Mouse (Mus musculus): ENCODE measurements at regions not wholly inside any gene's neighbourhood (a gene's known extent, or its start where the extent isn't known, plus 50 kb on each side); places are given as distances from the start of the nearest gene placed in this dataset.

- DNase-seq (ENCODE audit: extremely low spot score in 1 of 2, low spot score in 1 of 2) = no peak
Observed at GRCm38 (mm10) chr11:20882756-20883155, 51.9 kb upstream of the Lgalsl start.

- DNase-seq (ENCODE audit: extremely low spot score in 1 of 2, low spot score in 1 of 2) = no peak
Observed at GRCm38 (mm10) chr11:20883907-20884306, 53.1 kb upstream of the Lgalsl start.

GRCm38 (mm10) chr11:20887044-20887443 lies 56.2 kb upstream of the Lgalsl start:
- no peak for DNase-seq (ENCODE audit: extremely low spot score in 1 of 2, low spot score in 1 of 2)

GRCm38 (mm10) chr11:20890479-20890878 lies 59.6 kb upstream of the Lgalsl start:
- DNase-seq (ENCODE audit: extremely low spot score in 1 of 2, low spot score in 1 of 2) = no peak

GRCm38 (mm10) chr11:20891711-20892110 lies 60.9 kb upstream of the Lgalsl start:
- DNase-seq (ENCODE audit: extremely low spot score in 1 of 2, low spot score in 1 of 2) = no peak

- DNase-seq (ENCODE audit: extremely low spot score in 1 of 2, low spot score in 1 of 2) = no peak
Observed at GRCm38 (mm10) chr11:20896277-20897123, 65.6 kb upstream of the Lgalsl start.

GRCm38 (mm10) chr11:20897468-20897867 lies 66.6 kb upstream of the Lgalsl start:
- DNase-seq (ENCODE audit: extremely low spot score in 1 of 2, low spot score in 1 of 2) = no peak

- peak in 1 of 2 experiments; percentile 32 for DNase-seq (ENCODE audit: extremely low spot score in 1 of 2, low spot score in 1 of 2)
Observed at GRCm38 (mm10) chr11:20898558-20898957, 67.7 kb upstream of the Lgalsl start.

GRCm38 (mm10) chr11:20899766-20900165 lies 68.9 kb upstream of the Lgalsl start:
- no peak for DNase-seq (ENCODE audit: extremely low spot score in 1 of 2, low spot score in 1 of 2)

GRCm38 (mm10) chr11:20902001-20902400 lies 71.1 kb upstream of the Lgalsl start:
- DNase-seq (ENCODE audit: extremely low spot score in 1 of 2, low spot score in 1 of 2) = no peak

GRCm38 (mm10) chr11:20902910-20903309 lies 72.1 kb upstream of the Lgalsl start:
- no peak for DNase-seq (ENCODE audit: extremely low spot score in 1 of 2, low spot score in 1 of 2)

GRCm38 (mm10) chr11:20907996-20908395 lies 77.1 kb upstream of the Lgalsl start:
- DNase-seq (ENCODE audit: extremely low spot score in 1 of 2, low spot score in 1 of 2) = no peak

- no peak for DNase-seq (ENCODE audit: extremely low spot score in 1 of 2, low spot score in 1 of 2)
Observed at GRCm38 (mm10) chr11:20908471-20908870, 77.6 kb upstream of the Lgalsl start.

- DNase-seq (ENCODE audit: extremely low spot score in 1 of 2, low spot score in 1 of 2) = no peak
Observed at GRCm38 (mm10) chr11:20913042-20913441, 82.2 kb upstream of the Lgalsl start.

- peak; percentile 42 to 95 for DNase-seq (ENCODE audit: extremely low spot score in 1 of 2, low spot score in 1 of 2)
Observed at GRCm38 (mm10) chr11:20913598-20914296, 82.9 kb upstream of the Lgalsl start.

GRCm38 (mm10) chr11:20914297-20914997 lies 83.6 kb upstream of the Lgalsl start:
- no peak for DNase-seq (ENCODE audit: extremely low spot score in 1 of 2, low spot score in 1 of 2)

GRCm38 (mm10) chr11:20915182-20915602 lies 84.3 kb upstream of the Lgalsl start:
- peak; percentile 50 to 78 for DNase-seq (ENCODE audit: extremely low spot score in 1 of 2, low spot score in 1 of 2)

- no peak for DNase-seq (ENCODE audit: extremely low spot score in 1 of 2, low spot score in 1 of 2)
Observed at GRCm38 (mm10) chr11:20915687-20916432, 85.0 kb upstream of the Lgalsl start.

- peak in 1 of 2 experiments; percentile 28 for DNase-seq (ENCODE audit: extremely low spot score in 1 of 2, low spot score in 1 of 2)
Observed at GRCm38 (mm10) chr11:20916473-20916911, 85.6 kb upstream of the Lgalsl start.

GRCm38 (mm10) chr11:20916961-20917360 lies 86.1 kb upstream of the Lgalsl start:
- DNase-seq (ENCODE audit: extremely low spot score in 1 of 2, low spot score in 1 of 2) = no peak
